Mouse (Mus musculus) heart, adult 2 months (tissue): Measurements from ENCODE around the gene Lpin1.

Source experiments
- CTCF ChIP-seq: fragments of 200-600 bp; IDR thresholded peaks from 2 replicates; pipeline ENCODE4 v1.8.1; 2022; ENCODE audit warnings: antibody characterized with exemption, mild to moderate bottlenecking, moderate library complexity
- EP300 ChIP-seq: fragments of 200-500 bp; IDR thresholded peaks from 2 replicates; pipeline ENCODE4 v1.6.1; 2011; ENCODE audit warnings: low read depth, low read length, control low read depth; ENCODE audit not compliant: insufficient read depth
- POLR2A ChIP-seq: fragments of 200-500 bp; IDR thresholded peaks from 2 replicates; pipeline ENCODE4 v1.6.1; 2011; ENCODE audit warnings: mild to moderate bottlenecking, low read depth, low read length, control low read depth; ENCODE audit not compliant: insufficient read depth

- TF ChIP-seq POLR2A (no peak), CTCF (peak; percentile 28), EP300 (0 out of 2 replicates have a peak, but pooled peaks have one; percentile 32)
Measured at GRCm38 (mm10) chr12:16593761-16594160, 17.0 kb downstream of the Lpin1 start.
